Mouse (Mus musculus) WW6 (cell line): ENCODE results near the gene Eef1akmt2.
A peak's percentile ranks its signal among the peaks of the same experiment; 100 is the strongest.

Experiments
- DNase-seq: peaks from one replicate; pipeline ENCODE4 v3.0.0-alpha.2; 2013; ENCODE audit warnings: low read depth, low spot score

The Eef1akmt2 gene

DNA sequence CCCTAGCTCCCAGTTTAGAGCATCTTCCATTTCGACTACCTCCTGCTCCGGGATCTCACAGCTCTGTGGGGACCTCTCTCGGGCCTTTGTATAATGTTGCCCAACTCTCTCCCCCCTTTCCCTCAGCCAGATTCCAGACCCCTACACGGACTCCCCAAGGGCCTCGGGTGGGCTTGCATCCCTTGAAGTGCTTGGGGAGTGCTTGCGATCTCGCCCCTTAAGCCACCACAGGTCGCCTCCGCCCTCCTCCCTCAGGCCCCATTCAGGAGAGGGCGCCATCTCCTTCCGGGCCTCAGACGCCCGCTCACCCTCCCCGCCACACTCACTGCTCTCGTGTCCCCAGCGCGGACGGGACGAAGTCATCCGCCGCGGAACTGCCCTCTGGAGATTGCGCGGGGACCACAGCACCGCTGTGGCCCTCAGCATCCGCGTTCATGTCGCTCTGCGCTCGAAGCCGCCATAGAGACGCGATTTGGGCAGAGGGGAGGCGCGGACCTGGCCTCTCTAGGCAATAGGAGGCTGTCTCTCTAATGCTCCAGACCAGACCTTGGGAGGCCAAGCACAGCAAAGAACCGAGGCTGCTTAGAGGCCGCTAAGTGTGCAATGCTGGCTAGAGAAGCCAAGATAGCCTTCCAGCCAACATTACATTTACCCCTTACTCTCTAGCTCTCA lies at the start of gene Eef1akmt2:
Eef1akmt2 (minus strand) TSS at position 501 of the 672 bp plus-strand sequence.
- DNase-seq = peak; percentile 63

DNA sequence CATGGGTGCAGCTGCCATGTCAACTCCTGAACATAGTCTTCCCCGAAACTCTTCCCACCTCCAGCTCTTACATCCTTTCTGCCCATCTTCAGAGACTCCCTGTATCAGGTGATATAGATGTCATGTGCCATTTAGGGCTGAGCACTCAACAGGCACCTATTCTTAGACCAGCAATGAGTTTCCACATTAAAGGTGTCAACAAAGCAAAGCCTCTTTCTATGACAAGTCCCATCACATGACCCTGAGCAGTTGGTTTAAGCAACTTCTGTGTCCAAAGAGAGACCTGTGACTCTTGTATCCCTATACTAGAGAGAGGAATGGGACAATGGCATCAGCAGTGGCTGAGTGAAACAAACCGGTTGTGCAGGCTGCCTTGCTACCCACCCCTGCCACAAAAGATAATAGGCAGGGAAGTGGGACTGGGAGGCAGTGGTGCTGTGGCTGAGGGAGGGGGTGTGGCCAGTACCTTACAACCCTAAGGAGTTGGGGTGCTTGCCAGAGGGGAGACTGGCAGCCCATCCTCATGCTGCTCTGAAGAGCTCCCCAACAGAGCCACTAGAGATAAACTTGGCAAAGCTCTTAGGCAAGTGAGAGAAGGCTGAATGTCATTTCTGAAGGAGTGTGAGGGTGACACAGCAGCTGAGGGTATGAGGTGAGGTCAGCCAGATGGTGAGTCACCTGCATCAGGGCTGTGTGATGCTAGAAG lies 48.5 kb upstream of the Eef1akmt2 start:
- no peak for DNase-seq

DNA sequence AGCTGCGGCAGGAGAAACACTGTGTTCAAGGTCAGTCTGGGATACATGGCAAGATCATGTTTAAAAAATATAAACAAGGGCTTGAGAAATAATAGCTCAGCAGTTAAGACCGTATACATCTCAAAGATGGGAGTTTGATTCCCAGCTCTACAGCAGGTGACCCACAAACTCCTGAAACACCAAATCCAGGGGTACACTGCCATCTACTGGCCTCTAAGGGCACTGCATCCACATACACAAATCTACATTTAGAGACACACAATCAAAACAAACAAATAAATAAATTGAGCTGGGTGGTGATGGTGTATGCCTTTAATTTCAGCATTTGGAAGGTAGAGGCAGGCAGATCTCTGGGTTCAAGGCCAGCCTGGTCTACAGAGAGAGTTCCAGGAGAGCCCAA lies 45.8 kb upstream of the Eef1akmt2 start:
- peak; percentile 33 for DNase-seq

- DNase-seq = peak; percentile 42
Observed at GRCm38 (mm10) chr7:132897258-132897657, 44.8 kb upstream of the Eef1akmt2 start.

DNA sequence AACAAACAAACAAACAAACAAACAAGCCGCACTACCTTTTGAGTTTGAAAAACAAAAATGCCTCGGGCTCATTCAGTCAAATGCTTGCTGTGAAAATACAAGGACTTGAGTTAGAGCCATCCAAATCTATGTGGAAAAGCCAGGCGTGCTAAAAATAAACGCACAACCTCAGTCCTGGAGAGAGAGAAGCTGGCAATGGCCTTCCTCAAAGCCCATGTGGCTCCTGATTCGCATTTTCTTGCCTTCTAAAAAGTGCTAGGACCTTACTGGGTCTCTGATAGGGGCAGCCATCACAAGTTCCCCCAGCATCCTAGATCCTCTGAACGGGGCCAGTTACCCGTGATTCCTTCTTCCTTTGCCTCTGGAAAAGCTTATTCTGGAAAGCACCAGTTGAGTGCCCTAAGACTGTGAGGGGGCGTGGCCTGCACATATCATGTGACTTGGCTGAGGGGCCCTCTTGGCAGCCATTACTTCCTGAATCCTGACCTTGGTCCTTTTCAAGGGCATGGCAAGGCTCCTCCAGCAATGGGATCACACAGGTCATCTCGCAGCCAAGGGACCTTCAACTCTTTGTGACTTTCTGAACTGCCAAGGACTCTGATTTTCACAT lies 43.8 kb upstream of the Eef1akmt2 start:
- DNase-seq = peak; percentile 52

DNA sequence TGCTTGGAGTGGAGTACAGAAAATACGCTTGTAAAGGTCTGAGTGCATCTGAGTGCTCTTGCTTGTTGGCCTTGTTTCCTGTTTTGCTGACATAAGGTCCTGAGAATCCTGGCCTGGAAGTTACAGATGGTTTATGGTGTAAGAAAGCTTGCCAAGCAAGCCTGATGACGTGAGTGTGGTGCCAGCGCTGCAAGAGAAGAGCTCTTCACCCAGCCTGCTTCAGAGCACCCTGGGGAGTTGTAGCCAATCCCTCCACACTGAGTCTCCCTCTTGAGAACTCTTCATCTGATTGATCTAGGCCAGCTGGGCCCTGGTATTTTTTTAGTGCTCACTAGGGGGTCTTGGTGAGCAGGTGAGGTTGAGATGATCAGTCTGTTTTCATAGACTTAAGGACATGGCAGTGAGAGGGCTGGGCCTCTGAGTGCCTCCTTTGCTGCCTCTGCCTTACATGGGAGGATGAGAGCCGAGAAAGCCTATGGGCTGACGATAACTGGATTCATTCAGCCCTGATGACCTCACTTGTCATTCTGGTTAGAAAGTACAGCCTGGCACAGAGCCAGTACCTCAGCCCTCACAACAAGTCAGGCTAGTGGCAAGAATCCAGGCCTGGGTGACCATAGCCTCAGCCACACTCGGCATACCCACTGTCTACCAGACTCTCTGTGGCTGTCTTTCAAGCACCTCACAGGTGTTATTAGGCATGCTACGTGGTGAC lies 42.5 kb upstream of the Eef1akmt2 start:
- DNase-seq = no peak

GRCm38 (mm10) chr7:132893336-132893735 lies 40.9 kb upstream of the Eef1akmt2 start:
- no peak for DNase-seq

DNA sequence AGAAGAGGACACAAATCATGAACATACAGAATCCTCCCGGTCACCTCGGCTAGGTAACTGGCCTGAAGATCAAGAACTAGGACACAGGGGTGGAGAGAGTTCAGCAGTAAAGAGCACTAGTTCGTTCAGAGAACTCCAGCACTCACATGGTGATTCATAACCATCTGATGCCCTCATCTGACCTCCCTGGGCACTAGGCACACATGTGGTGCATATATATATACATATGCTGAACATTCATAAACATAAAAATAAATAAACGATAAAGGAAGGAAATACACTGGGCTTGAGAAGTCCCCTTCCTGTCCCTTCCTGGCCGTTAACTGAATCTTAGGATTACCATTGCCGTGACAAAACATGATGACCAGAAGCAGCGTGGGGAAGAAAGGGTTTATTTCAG lies 40.3 kb upstream of the Eef1akmt2 start:
- no peak for DNase-seq

GRCm38 (mm10) chr7:132892311-132892661 lies 39.8 kb upstream of the Eef1akmt2 start:
- DNase-seq = no peak

GRCm38 (mm10) chr7:132891561-132892310 lies 39.3 kb upstream of the Eef1akmt2 start:
- no peak for DNase-seq

DNA sequence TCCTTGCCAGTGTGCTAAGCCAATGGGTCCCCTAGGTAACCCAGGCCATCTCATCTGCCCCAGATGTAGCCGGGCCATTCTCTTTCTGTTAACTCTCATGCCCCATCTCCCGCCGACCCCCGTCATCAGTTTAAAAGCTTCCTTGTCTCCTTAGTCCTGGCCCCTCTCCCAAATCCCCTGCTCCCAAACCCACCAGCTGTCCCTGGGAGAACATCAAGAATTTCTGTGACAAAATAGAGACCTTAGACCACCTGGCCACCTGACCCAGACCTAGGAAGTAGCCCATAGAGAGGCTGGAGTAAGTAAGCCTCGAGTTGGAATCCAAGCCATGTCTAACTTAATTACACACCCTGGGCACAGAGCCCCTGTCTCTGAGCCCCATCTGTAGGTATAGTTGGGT lies 37.7 kb upstream of the Eef1akmt2 start:
- no peak for DNase-seq

DNA sequence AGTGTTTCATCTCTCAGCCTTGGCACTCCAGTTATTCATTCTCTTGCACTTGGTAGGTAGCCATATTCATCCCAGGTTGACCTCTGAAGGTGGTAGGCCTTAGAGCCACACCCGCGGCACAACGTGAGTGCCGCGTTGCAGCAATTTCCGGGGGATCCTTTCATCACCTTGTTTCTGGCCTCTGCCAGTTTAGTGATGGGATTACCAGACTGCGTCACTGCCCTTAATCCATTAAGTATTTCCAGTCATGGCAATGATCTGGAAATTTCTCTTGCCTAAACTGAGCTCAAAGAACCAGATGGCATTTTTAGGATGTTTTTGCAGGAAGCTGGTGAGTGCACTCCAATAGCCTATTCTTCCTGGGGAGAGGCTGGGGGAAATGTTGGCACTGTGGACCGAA lies 37.2 kb upstream of the Eef1akmt2 start:
- no peak for DNase-seq

DNA sequence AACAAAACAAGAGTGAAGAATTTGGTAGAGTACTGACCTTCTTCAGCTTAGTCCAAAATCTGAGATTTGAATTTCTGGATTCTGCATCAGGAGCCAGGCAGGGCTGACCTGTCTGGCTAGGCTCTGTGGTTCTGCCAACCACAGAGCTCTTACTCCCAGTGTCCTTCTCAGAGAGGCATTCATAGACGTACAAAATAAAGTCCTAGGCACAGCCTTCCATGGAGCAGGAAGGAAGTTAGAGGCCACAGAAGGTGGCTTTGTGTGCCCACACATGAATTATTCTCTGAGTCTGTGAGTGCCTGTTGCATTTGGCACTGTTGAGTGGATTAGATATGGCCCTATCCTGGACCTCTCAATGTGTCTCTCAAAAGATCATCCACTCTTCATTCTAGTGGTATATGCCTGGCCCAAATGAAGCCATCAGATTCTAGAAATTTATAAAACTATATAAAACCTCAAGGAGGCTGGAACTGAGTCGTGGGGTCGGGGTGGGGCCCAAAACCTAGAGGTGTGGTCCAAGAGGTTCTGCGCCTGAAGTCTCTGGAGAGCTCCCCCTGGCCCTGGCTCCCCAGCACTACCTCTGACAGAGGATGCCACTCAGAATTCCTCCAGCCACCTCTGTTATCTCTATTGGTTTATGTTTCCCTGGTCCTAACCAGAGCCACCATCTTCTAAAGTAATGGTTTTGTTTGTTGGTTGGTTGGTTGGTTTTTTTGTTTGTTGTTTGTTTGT lies 36.2 kb upstream of the Eef1akmt2 start:
- no peak for DNase-seq

- no peak for DNase-seq
Observed at GRCm38 (mm10) chr7:132888052-132888451, 35.6 kb upstream of the Eef1akmt2 start.

DNA sequence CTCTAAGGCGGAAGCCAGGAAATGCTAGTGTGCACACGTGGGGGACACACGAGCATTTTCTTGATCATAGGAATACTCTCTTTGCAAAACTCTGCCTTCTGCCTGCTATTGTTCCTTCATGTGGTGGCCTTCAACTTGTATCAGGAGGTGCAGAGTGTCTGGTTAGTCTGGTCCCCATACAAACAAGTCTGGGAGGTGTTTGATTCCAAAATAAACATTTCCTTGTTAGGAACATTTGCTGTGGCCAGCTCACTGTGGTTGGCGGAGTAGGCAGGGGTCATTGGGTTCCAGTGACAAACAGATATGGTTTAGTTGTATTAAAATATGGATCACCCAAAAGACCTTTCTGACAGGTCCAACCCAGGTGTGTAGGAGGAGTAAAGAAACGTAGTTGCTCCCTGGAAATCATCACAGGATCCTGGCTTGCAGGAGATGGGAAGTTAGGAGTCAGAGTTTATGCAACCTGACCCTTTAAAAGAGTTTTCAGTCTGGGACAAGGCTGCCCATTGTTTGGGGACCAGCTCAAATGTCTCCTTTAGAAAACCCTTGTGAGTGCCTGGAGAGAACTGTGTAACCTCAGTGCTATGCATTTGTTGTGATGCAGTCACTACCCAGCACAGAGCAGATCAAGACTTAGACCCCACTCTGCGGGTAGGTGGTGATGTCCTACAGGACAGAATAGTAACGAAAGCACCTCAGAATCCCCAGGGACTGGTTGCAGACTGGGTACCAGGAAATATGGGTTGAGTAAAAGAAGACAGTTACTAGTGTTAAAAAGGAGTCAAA lies 34.7 kb upstream of the Eef1akmt2 start:
- no peak for DNase-seq

DNA sequence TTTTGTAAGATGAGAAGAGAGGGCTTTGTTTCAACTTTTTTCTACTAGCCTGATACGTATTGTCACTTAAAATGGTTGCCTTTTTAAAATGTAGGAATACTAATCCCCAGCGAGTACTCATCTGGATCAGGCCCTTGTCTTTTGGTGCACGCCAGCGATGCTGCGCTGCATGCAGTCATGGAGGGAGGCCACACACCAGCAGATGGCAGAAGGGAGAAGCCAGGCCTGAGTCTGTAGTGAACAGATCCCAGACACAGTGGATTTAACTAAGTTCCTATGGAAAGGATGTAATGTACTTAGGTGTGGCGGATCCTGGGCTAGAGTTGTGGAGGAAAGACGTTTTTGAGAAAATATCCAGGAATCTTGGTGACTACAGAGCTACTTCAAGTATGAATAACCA lies 31.6 kb upstream of the Eef1akmt2 start:
- DNase-seq = no peak

- DNase-seq = no peak
Observed at GRCm38 (mm10) chr7:132882343-132882742, 29.9 kb upstream of the Eef1akmt2 start.

DNA sequence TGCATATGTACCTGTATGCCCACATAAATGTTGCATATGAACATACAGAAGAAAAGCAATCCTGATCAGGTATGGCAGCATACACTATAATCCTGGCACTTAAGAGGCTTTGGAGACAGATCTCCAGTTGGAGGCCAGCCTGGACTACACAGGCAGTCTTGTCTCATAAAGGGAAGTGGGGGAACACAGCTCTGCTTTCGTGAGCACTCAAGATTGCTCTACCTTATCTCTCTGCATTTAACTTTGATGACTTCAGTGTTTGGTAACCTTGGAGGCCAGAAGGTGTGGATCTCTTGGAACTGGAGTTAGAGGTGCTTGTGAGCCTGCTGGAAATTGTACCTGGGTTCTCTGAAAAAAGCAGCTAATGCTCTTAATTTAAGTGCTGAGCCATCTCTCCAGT lies 27.8 kb upstream of the Eef1akmt2 start:
- no peak for DNase-seq

GRCm38 (mm10) chr7:132875391-132876086 lies 23.1 kb upstream of the Eef1akmt2 start:
- DNase-seq = no peak

DNA sequence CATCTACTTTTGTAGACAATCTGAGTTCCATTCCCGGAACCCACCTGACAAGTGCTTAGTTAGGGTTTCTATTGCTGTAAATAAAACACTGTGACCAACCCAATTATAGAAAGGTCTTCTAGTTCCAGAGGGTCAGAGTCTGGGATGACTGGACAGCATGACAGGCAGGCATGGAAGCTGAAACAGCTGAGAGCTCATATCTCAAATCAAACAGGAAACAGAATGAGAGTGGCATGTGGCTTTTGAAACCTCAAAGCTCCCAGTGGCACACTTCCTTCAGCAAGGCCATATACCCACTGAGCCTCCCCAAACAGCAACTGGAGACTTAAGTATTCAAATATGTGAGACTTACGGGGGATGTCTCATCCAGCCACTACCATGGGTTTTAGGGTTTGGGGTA lies 20.6 kb upstream of the Eef1akmt2 start:
- no peak for DNase-seq
